Mouse (Mus musculus) stomach, postnatal 0 days (tissue): Measurements from ENCODE around the gene Prss42.

ENCODE experiments used
- CTCF ChIP-seq: IDR thresholded peaks from 2 replicates; pipeline ENCODE4 v1.5.1; 2016; ENCODE audit warnings: antibody characterized with exemption, low read depth, mild to moderate bottlenecking, moderate library complexity
- EP300 ChIP-seq: optimal IDR thresholded peaks from 2 replicates; pipeline ENCODE3; 2016; ENCODE audit warnings: antibody characterized with exemption

DNA sequence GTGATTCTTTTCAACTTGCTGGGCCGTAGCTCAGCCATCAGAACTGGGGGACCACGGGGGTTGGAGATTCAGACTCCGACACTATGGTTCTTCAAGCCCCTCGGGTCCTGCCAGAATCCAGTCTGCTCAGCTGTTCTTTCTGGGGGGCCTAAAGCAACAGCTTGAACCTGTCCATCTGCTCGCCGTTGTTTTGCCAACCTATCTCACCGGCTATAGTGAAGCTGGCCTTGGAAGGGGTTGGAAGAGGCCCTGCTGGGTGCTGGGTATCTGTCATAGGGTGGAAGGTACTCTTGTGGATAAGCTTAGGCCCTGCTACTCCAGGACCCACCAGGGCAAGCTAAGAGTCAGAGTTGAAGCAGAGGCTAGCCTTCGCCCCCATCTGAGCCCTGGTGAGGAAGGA is 37.1 kb upstream of the Prss42 start:
- no peak for TF ChIP-seq CTCF
- TF ChIP-seq EP300: no peak
